Mouse (Mus musculus) cortical plate, adult 2 months (tissue): ENCODE results near the gene Lrrc3c. TPM values are rescaled to one million over a fixed set of nuclear protein-coding genes. Genes with fewer than 3 reads are reported as not detected.
A peak's percentile ranks its signal among the peaks of the same experiment; 100 is the strongest.

Experiments used
- H3K27ac ChIP-seq: fragments of 200-500 bp; 2 replicates; pipeline ENCODE4 v1.5.1; 2012; ENCODE audit warnings: low read length, control low read depth, inconsistent platforms; ENCODE audit not compliant: insufficient read depth
- H3K4me1 ChIP-seq: fragments of 200-500 bp; 2 replicates; pipeline ENCODE4 v1.6.1; 2011; ENCODE audit warnings: low read length; ENCODE audit not compliant: control insufficient read depth, insufficient read depth
- H3K4me3 ChIP-seq: fragments of 200-500 bp; 2 replicates; pipeline ENCODE4 v1.5.1; 2011; ENCODE audit warnings: mild to moderate bottlenecking, low read length, control low read depth; ENCODE audit not compliant: insufficient read depth
- CTCF ChIP-seq: fragments of 200-500 bp; IDR thresholded peaks from 2 replicates; pipeline ENCODE4 v1.5.1; 2011; ENCODE audit warnings: mild to moderate bottlenecking, control low read depth, low read length; ENCODE audit not compliant: insufficient read depth; ENCODE audit errors: extremely low read depth
- POLR2A ChIP-seq: fragments of 200-500 bp; IDR thresholded peaks from 2 replicates; pipeline ENCODE4 v1.6.1; 2011; ENCODE audit warnings: mild to moderate bottlenecking, low read length, control low read depth; ENCODE audit not compliant: insufficient read depth; ENCODE audit errors: extremely low read depth
- polyA plus RNA-seq: library from polyadenylated mRNA; depleted of rRNA; stranded (reverse); fragments of >200 nt; gene quantifications from 2 replicates; pipeline ENCODE4 v1.2.3, GENCODE M21; 2012; rRNA removed

The Lrrc3c gene
- not detected in 2 replicates for polyA plus RNA-seq

GRCm38 (mm10) chr11:98597991-98598390 is at the start of gene Lrrc3c:
Lrrc3c (plus strand) TSS chr11:98598291.
- Histone ChIP-seq H3K4me3 (no peak within 1 kb of the TSS), H3K4me1 (no peaks in the 10 kb centered on the region), H3K27ac (no peak within 1 kb of the TSS)
- TF ChIP-seq POLR2A (no peak), CTCF (no peak)

DNA sequence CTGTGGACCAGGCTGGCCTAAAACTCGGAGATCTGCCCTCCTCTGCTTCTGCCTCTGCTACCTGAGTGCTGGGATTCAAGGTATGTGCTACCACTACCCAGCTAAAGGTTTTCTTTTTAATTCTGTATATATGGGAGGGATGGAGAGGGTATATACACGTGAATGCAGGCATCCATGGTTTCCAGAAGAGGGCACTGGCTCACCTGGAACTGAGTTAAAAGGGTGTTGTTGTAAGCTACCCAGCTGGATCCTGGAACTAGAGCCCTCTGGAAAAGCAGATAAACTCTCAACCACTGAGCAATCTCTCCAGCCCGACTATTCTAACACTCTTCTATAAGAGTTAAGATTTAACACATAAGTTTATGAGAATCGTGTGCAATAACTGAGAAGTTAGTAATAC is 48.7 kb upstream of the Lrrc3c start:
- Histone ChIP-seq H3K4me3 (no peak overlapping the region), H3K27ac (no peak overlapping the region), H3K4me1 (no peaks in the 10 kb centered on the region)
- no peak for TF ChIP-seq CTCF
- TF ChIP-seq POLR2A = no peak

GRCm38 (mm10) chr11:98550311-98550974 is 47.6 kb upstream of the Lrrc3c start:
- no peaks in the 10 kb centered on the region for H3K4me1 ChIP-seq
- TF ChIP-seq POLR2A (no peak), CTCF (no peak)
- H3K27ac ChIP-seq = no peak overlapping the region
- peak overlapping the region; percentile 73 for H3K4me3 ChIP-seq

- H3K4me3 ChIP-seq = peak within 1 kb of the TSS; percentile 73
- peak; percentile 70 for TF ChIP-seq POLR2A
- no peak for TF ChIP-seq CTCF
- peak within 1 kb of the TSS; percentile 94 for H3K27ac ChIP-seq
- no peaks in the 10 kb centered on the region for H3K4me1 ChIP-seq
Measured at GRCm38 (mm10) chr11:98550975-98551828, 46.9 kb upstream of the Lrrc3c start, which contains the start of gene Zpbp2. Zpbp2 (plus strand) TSS chr11:98551097.

DNA sequence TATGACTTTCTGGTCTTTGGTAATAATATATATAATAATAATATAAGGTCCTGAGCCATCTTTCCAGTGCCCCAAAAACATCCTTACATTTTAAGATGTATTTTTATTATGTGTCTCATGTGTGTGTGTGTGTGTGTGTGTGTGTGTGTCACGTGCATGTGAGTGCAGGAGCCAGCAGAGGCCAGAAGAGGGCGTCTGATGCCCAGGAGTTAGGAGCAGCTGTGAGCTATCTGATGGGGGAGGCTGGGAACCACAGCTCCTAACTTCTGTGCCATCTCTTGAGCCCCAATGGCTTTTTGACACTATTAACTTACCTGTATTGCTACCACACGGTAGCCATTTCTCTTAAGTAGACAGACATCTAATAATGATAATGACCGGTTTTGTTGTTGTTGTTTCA is 44.1 kb upstream of the Lrrc3c start:
- Histone ChIP-seq H3K4me3 (no peak overlapping the region), H3K4me1 (no peaks in the 10 kb centered on the region), H3K27ac (no peak overlapping the region)
- TF ChIP-seq POLR2A = no peak
- TF ChIP-seq CTCF = no peak

- Histone ChIP-seq H3K4me1 (no peaks in the 10 kb centered on the region), H3K4me3 (no peak overlapping the region), H3K27ac (no peak overlapping the region)
- TF ChIP-seq CTCF (no peak), POLR2A (no peak)
Measured at GRCm38 (mm10) chr11:98555124-98555700, 42.9 kb upstream of the Lrrc3c start.

DNA sequence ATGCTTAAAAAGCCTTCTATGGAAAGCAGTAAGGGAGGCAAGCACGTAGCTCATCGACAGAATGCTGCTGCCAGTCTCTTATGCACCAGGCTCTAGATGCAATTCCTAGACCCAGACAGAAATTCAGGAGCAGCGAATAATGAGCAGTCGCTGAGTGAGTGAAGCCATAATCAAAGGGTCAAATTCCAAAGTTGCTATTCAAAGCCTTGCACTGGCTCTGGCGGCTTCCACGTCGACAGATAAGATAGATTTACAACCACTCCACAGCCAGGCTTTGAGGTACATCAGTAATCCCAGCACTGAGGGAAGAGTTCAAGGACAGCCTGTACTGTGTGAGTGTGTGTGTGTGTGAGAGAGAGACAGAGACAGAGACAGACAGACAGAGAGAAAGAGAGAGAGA is 37.1 kb upstream of the Lrrc3c start:
- Histone ChIP-seq H3K27ac (no peak overlapping the region), H3K4me3 (no peak overlapping the region), H3K4me1 (no peaks in the 10 kb centered on the region)
- TF ChIP-seq POLR2A (no peak), CTCF (no peak)

DNA sequence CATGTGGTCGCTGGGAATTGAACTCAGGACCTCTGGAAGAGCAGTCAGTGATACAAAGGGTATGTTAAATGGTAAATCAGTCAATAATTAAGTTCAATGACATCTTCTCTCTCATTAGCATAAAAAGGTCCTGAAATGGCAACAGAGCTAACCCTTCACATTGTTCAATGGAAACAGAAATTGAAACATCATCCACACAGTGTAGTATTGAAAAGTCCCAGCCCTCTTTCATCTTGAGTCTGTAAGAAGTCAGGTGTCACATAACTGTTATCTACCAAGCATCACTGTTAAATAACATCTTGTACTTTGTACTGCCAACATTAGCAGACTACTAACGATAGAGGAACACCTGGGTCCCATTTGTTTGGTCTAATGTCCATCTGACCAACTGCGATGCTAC is 35.1 kb upstream of the Lrrc3c start:
- Histone ChIP-seq H3K4me1 (no peaks in the 10 kb centered on the region), H3K4me3 (no peak overlapping the region), H3K27ac (no peak overlapping the region)
- TF ChIP-seq CTCF = no peak
- TF ChIP-seq POLR2A = no peak

GRCm38 (mm10) chr11:98563921-98564414 is 34.1 kb upstream of the Lrrc3c start:
- TF ChIP-seq POLR2A (no peak), CTCF (no peak)
- no peak overlapping the region for H3K4me3 ChIP-seq
- no peaks in the 10 kb centered on the region for H3K4me1 ChIP-seq
- H3K27ac ChIP-seq = no peak overlapping the region
